Mouse (Mus musculus): ENCODE measurements around the gene Aco1.
"Not testable (repeated sequence)": the region's sequence is repeated elsewhere in the genome, so short reads cannot be mapped to it uniquely, and the experiment has no call there.

Gene Aco1

DNA sequence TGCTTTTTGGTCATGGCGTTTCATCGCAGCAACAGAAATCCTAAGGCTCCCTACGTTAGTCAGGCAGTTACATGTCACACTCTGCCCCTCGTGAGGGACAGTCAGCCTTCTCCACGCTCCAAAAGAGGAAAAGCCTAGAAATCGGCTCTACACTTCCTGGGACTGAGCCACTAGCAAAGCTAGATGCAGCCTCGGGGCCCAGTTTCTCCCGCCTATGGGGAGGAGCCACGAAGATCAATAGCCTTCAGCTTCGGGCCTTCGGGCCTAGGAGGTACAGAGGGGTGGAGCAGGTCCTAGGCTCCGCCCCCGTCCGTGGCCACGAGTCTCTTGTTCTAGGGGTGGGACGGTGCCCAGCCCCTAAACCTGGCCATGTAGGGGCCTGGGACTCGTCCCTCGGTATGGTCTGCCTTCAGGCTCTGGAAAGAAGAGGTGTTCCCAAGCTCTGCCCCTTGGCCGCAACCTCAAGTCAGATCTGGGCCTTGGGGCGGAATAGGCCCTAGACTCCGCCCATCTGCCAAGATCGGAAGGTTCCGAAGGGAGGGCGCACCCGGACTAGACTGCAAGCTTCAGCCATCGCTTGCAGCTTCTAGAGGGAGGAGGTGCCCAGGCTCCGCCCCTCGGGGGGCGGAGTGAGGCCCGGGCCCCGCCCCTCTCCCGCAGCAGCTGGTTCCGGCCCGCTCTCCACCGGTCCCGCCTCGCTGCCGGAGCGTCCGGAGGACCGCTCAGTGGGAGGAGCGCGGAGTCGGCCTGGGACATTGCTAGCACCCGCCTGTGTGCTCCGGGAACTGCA is at the start of gene Aco1:
Aco1 (plus strand) TSS at position 339 of the 790 bp plus-strand sequence.
- DNase-seq (ENCODE audit: low read depth), result peak; percentile 88

DNA sequence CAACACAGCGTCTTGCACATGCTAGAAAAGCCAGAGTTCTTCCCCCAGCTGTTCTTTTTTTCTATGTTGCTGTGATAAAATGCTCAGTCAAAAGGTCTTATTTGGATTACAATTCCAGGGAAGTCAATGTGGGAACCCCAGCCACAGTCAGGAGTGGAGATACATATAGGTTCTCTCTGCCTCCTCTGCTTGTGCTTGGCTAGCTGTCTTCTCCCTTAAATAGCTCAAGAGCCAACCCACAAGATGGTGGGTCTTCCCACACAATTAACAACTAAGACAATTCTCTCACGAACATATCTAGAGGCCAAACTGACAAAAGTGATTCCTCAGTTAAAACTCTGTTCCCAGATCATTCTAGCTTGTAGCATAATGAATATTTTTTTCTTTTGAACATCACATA is 47.9 kb upstream of the Aco1 start:
- no peak for DNase-seq (ENCODE audit: low read depth)

DNA sequence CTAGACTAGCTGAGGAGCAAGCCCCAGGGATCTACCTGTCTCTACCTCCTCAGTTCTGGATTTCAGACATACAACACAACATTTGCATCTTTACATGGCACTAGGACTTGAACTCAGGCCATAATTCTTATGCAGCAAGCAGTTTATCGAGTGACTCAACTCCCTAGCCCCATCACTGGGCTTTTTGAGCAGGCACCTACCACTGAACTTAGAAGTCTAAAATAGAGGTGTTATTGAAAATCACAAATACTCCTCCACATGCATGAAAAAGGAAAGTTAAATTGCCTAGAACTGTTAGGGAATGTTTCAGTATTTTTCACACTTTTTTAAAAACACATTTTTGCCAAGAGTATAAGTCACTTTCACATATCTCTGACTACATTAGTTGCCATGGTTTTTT is 39.9 kb upstream of the Aco1 start:
- DNase-seq (ENCODE audit: low read depth), result no peak

DNA sequence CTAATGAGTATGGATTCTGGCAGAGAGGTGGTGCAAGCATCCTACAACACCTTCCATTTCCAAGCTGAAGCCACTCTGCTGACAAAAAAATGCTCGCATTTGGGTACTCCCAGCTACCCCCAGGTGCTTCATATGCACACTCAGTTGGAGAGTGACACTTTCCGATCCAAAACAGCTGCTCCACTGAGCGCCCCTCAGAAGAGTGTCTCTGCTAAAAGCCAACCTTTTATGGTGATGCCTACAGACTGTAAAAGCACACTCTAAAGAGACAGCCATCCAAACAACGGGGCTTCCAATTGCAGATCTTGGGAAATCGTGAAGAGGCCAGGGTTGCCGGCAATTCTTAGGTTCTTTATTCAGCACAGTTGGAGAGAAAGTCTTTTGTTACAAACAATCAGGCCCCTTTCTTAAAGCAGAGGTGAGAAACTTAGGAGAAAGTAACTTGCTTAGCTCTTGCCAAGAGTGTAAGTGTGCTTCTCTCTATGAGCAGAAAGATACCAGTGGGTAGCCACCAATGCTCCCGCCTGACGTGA is 36.8 kb upstream of the Aco1 start:
- DNase-seq (ENCODE audit: low read depth), result no peak

DNA sequence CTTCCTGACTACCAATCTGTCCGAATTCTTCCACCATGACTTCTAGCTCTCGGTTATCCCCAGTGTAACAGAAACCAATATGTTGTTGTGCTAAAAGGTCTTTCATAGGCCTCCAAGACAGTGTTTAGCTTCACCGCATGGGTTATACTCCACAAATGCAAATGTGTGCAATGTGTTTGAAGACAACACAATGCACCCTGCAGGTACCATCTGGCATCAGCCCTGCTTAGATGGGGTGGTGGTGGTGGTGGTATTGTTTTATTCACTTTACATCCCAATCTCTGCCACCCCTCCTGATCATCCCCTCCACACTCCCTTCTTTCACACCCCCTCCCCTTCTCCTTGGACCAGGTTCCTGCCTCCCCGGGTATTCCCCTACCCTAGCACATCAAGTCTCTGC is 34.9 kb upstream of the Aco1 start:
- DNase-seq (ENCODE audit: low read depth), result no peak

DNA sequence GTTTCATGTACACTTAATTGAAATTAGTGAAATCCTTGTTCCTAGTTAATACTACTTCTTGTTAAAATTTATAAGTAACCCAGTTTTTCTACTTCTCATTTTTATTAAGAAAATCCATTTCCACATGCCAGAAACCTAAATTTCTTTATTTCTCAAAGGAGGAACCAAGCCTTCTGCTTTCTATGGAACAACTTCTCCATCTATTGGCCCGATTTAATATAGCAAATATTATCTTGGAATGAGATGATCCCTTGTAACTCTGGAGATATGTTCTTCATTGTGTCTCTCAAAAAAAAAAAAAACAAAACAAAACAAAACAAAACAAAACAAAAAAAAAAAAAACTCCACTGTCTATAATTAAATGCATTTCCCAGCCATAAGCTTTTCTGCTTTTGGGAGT is 29.7 kb upstream of the Aco1 start:
- no peak for DNase-seq (ENCODE audit: low read depth)

DNA sequence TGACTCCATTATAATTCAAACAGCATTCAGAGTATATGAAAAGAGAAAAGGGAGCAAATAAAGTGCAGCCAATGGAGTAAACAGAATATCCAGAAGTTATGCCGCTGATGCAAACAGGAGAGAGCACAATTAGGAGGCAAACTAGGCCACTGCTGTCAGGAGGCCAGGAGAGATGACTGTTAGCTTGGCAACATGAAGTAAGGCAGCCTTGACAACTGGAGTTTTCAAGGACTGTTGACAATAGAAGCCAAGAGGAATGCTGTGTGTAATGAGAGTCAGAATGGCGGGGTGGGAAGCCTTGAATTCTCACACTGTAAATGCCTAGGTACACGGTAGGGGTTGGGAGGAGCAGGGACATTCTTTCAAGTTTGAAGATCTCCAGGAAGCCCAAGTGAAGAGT is 21.7 kb upstream of the Aco1 start:
- DNase-seq (ENCODE audit: low read depth), result no peak

DNA sequence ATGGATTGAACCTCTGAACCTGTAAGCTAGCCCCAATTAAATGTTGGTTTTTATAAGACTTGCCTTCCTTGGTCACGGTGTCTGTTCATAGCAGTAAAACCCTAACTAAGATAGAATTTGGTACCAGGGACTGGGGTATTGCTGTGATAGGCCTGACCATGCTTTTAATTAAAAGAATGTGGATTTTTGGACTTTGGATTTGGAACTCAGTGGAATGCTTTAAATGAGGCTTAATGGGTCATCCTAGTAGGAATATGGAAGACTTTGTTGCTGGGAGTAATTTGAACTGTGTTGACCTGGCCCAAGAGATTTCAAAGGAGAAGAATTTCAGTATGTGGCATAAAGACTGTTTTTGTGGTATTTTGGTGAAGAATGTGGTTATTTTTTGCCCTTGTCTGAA is 20.6 kb upstream of the Aco1 start:
- DNase-seq (ENCODE audit: low read depth), result not testable (repeated sequence)

DNA sequence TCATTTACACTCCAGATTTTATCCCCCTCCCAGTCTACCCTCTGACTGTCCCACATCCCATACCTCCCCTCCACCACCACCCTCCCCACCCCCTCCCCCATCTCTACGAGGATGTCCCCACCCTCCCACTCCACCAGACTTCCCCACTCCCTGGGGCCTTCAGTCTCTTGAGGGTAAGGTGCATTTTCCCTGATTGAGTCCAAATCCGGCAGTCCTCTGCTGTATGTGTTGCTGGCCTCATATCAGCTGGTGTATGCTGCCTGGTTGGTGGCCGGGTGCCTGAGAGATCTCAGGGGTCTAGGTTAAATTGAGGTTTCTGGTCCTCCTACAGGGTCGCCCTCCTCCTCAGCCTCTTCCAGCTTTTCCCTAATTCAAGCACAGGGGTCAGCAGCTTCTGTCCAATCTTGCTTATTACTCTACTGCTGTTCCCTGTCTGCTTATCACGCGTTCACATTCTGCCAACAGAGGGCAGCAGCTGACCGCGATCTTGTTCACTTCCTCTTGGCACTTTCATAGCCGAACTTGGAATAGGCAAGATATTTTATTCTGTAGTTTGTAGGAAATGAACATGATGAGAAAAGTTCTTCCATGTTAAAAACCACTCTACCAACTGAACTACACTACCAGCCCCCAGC is 8.3 kb upstream of the Aco1 start:
- DNase-seq (ENCODE audit: low read depth), result peak; percentile 79

DNA sequence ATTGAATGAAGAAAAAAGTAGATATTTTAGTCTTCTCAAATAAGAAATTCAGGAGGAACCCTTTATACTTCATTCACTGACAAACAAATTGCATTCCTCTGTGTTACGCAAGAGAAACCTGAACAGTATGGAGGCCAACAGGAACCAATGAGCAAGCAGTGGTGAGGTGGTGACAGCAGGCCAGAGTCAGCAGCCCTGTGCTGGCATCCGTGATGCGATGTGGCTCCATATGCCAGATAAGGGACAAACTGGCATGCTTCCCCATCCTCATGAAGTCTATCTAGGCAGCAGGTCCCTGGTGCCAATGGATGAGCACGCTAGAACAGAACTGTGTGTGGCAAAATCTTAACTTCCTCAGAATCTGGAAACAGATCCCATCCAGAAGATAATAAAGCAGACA is 6.4 kb upstream of the Aco1 start:
- no peak for DNase-seq (ENCODE audit: low read depth)

DNA sequence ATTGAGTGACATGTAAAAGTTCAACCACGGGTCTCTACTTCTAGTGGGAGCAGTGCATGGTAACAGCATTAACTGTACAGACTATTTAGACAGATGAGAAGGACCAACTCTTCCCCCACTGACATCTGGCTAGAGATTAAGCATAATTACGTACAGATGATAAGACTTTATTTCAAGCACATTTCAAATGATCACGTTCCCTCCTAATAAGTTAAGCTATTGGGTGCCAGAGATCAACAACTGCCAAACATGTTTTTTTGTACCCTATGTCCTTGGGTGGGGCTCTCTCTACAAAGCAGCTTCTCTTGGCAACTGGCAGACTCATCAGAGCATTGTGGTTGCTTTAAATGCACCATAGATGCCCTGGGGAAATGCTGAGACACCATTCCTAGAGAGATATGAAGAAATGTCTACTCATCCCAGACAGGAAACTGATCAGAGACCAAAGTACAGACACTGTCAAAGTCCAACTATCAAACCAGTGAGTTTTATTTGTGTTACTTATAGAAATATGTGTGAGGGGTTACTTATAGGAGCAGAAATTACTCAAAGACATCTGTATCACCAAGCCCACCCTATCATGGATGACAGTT is 3.1 kb upstream of the Aco1 start:
- no peak for DNase-seq (ENCODE audit: low read depth)

DNA sequence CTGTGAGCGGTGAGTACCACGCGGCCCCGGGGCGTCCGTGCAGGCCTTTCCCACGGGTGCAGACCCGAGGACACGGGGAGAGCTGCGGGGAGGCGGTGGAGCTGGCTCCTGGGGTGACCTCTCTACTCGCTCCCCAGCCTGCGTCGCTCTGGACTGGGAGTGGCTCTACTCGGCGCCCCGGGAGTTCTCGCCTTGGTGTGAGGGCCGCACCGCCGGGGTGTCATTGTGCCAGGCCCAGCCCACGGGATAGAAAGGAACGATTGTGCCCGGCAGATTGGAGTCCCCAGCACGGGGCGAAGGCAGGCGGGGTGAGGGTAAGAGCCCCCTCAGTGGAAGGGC is 621 bp downstream of the Aco1 start:
- no peak for DNase-seq (ENCODE audit: low read depth)

DNA sequence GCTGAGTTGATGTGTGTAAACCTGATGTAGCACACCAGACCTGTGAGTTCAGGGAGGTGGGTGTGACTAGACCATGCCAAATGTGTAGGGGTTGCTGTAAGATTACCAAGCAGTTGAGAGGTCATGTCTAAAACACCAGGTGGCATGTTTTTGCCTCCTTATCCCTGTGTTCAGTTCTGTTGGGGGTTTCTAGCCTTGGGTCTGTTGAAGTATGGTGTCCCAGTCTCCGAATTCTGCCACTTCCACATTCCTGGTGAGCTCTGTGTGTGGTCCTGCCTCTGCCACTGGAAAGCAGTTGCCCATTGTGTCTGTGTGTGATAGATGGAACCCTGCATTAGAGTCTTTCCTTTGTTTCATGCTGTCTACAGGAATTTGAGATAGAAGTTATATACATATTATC is 1.7 kb downstream of the Aco1 start:
- no peak for DNase-seq (ENCODE audit: low read depth)

DNA sequence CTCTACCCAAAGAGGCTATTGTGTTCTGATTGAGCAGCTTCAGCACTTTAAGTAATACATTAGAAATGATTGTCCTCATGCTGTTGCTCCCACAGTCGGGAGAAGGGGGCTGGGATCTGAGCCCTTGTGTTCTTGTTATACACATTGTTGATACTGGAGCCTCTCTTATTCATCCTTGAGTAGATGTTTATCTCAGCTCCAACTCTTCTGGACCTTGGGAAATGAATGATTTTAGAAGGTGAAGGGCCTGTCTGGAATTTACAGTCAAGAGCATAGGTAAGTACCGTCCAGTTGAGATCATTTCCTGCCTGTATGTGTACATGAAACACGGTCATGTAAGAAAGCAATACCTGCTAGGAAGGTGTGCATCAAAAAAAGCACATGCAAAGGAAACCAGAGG is 2.1 kb downstream of the Aco1 start:
- DNase-seq (ENCODE audit: low read depth), result no peak

DNA sequence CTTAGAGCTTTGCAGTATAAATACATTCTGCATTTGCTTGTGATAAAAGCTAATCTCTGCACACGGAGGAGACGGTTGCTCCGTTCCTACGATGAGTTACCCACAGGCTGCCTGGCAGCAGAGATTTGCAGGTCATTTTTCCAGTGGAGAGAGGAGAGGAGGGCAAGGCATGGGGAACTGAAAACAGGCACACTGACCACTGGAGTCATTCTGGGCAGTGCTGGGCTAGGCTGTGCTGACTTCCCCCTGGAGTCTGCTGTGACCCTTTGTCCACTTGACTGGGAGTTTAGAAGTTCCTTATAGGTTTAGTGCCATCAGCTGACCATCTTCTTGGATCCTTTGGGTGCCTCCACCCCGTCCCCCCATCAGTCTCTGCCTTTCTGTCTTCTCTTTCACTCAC is 5.4 kb downstream of the Aco1 start:
- DNase-seq (ENCODE audit: low read depth), result no peak

DNA sequence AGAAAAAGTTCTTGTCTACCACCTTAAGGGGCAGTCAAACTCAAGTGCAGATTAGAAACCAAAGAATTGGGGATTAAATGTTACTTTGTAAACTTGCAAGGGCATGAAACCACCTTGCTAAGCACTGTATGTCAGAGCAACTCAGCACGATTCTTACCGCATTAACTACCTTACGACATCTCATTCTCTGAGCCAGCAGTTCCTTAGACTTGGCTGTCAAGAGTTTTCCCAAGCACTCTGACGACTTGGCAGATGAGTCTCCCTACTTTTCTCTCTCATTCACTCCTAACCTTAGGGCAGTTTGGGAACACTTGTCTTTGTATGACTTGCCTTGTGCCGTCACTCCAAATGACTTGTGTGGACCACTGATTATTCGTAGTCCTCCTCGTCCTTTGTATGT is 7.2 kb downstream of the Aco1 start:
- DNase-seq (ENCODE audit: low read depth), result no peak

DNA sequence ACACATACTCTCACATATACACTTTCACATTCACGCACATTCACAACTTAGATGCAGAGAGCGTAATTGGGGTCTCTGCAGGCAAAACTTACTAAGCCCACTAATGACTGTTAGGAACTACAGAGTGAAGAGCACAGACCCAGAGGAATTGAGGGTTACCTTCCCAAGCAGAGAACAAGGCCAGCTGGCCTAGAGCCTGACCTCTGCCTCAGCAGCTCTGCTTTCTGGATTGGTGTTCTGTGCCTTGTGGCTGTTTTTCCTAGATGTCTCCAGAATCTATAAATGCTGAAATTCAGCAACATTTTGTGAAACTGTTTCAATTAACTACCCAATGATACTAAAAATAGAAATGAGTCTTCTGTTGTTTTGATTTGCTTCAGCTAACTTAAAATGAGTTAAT is 9.9 kb downstream of the Aco1 start:
- DNase-seq (ENCODE audit: low read depth), result no peak

DNA sequence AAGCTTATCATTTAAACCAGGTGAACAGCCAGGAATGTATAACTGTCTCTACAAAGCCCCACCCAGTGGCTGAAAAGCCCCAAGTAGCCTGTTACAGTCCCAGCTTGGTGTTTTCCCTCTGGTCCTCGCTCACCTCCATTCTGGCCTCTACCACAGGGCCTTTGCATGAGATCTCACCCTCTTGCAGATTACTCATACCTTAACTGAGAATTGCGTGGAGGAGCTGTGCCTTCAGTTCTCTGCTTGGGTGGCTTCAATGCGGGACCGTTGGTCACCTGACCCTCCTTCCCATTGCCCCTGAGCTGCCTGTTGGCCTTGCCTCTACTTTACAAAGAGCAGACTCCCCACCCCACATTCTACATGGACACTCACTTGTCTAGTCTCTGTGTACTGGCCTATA is 10.6 kb downstream of the Aco1 start:
- DNase-seq (ENCODE audit: low read depth), result no peak

DNA sequence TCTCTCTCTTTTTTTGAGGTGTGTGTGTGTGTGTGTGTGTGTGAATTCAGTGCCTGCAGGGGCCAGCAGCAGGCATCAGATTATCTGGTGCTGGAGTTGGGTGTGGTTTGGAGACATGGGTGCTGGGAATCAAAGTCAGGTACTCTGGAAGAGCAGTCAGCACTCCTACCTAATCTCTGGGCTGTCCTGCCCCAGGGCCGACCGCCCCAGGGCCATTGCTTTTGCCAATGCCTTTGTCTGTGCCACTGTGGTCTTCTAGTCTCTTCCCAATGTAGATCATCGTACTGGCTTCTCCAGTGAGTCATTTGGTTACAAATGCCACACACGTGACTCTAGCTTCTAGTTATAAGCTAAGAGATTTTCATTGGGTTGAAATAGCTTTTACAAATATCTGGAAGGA is 11.9 kb downstream of the Aco1 start:
- DNase-seq (ENCODE audit: low read depth), result no peak

DNA sequence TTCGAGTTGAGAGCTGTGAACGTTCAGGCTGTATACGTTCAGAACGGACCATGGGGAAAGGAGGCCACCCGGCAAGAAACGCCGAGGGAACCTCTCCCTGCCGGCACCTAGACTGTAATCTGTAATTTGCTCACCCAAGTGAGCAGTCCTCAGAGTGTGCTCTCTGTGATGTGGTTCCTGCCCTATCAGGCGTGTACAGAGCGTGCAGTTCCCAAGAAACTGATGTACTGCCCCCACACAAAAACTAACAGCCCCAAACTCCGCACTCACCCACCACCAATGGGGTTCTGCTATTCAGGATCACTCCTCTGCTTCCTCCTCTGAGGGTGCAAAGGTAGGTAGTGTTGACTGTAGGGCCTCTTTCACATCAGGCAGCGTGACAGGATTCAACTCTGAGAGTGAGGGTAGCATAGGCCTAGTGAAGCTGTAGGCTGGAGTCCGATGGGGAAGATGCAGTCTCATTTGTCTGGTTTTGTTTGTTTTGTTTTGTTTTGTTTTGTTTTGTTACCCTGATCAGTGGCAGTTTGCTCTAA is 12.7 kb downstream of the Aco1 start:
- DNase-seq (ENCODE audit: low read depth), result no peak

DNA sequence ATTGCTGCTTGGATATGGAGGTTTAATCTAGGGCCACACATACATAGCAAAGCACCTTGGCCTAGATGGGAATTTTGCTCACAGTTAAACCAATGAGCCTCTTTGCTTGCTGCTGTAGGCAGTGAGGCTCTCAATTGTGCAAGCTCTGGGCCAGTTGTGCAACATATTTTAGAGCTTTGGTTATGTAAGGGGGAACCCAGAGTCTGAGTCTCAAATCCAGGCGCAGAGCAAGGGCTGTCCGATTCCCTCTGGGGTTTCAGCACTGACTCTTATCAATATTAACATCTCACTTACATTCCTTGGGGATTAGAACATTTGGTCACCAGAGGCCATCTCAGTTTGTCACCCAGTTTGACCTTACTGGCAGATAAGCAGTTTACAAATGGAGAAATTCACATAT is 13.3 kb downstream of the Aco1 start:
- DNase-seq (ENCODE audit: low read depth), result no peak

DNA sequence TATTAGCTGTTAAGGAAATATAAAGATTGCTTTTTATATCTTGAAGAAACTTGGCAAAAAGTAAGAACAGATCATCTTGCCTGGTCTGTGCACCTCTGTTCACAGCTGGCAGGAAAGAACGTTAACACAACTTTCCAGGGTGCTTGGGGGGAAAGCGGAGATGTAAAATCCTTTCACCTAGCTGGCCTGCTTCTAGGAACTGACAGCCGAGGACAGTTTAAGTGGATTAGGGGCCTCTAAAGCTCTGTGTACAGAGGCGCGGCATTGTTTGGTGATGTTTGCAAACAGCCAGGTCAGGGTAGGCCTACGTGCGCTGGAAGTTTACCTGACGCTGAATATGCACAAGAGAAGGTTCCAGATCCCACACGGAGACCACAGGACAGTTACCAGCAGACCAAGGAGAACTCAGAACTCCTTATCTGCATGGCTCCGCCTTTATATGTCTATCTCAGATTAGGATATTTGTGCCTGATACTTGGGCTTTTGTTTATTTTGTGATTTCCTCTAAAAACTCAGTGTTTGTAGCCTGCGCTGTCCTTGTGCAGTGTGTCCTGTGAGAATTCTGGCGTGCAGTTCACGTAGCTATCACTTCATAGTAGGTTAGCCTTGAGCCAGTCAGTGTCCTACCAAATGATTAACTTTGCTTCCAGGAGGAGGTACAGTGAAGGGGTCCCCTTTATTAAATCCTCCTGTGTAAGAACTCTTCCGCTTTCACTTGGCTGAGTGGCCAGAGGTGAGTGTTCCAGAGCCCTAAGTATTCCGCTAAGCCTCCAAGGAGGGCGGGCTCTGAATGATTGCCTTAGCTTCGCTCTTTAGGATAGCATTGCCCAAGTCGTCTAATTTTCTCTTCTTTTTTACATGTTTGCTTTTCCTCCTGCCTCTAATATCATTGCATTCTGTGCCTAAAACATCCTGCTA is 14.0 kb downstream of the Aco1 start:
- DNase-seq (ENCODE audit: low read depth), result no peak
